Mouse (Mus musculus) left cerebral cortex, adult 2 months (tissue): Measurements from ENCODE around the gene Tnfrsf1a. TPM values are rescaled to one million over a fixed set of nuclear protein-coding genes. Genes with fewer than 3 reads are reported as not detected.
A peak's percentile ranks its signal among the peaks of the same experiment; 100 is the strongest.

Experiments
- DNase-seq, 2 experiments: peaks; one replicate each; pipeline ENCODE4 v3.0.0; 2021 to 2022; ENCODE audit warnings: low spot score in 2 of 2, mixed read lengths in 1 of 2; ENCODE audit errors: extremely low spot score in 1 of 2
- H3K27ac ChIP-seq: fragments of 200-600 bp; 2 replicates; pipeline ENCODE4 v1.8.1; 2022
- H3K4me3 ChIP-seq: fragments of 200-600 bp; 2 replicates; pipeline ENCODE4 v1.8.1; 2022
- CTCF ChIP-seq: fragments of 200-600 bp; IDR thresholded peaks from 2 replicates; pipeline ENCODE4 v1.8.1; 2022; ENCODE audit warnings: antibody characterized with exemption, mild to moderate bottlenecking, moderate library complexity
- intact Hi-C: fragments of 180-260 bp; cut with DNase I; formaldehyde crosslinking; loops from one replicate; pipeline ENCODE4 v1.15.1; 2025
- total RNA-seq, 2 experiments: library from RNA; stranded (reverse); gene quantifications; 2 replicates each; pipeline ENCODE4 v1.2.3; 2021

Tnfrsf1a gene
- total RNA-seq, 2 experiments from 2014 or later: 10.8 to 11.1 TPM

- DNase-seq: no peak
- no peak for TF ChIP-seq CTCF
- no peak overlapping the region for H3K4me3 ChIP-seq
- no peak overlapping the region for H3K27ac ChIP-seq
- intact Hi-C loops: no loop called here
These were observed 29.5 kb downstream of the Tnfrsf1a start for GRCm38 (mm10) chr6:125378621-125379020.

DNA sequence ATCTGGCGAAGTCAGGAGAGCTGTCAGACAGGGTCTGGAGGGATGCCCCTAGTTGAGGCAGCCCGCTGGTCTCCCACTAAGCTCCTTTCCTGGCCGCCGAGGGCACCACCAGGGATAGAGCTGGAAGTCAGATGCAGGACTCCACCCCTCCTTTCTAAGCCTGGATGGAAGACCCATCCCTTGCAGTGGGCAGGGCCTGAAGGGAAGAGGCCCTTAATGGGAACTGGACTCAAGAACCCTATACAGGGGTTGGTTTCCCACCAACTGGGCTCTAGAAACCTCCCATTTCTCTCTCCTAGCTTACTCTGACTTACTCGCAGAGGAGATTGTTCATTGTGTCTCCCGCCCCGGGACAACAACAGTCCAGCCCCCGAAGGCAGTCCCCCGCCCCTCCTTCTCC, 30.6 kb downstream of the Tnfrsf1a start:
- intact Hi-C loops: no loop called here
- TF ChIP-seq CTCF: no peak
- no peak for DNase-seq
- Histone ChIP-seq H3K27ac (no peak overlapping the region), H3K4me3 (no peak overlapping the region)

GRCm38 (mm10) chr6:125380372-125381360, 31.5 kb downstream of the Tnfrsf1a start, which contains the start of gene Plekhg6:
TSS of gene Plekhg6 (minus strand) at chr6:125380793.
- no peak for TF ChIP-seq CTCF
- intact Hi-C loops: no loop called here
- no peak for DNase-seq
- H3K27ac ChIP-seq: no peak within 1 kb of the TSS
- H3K4me3 ChIP-seq: no peak within 1 kb of the TSS

GRCm38 (mm10) chr6:125382024-125382423, 32.9 kb downstream of the Tnfrsf1a start:
- intact Hi-C loops: no loop called here

DNA sequence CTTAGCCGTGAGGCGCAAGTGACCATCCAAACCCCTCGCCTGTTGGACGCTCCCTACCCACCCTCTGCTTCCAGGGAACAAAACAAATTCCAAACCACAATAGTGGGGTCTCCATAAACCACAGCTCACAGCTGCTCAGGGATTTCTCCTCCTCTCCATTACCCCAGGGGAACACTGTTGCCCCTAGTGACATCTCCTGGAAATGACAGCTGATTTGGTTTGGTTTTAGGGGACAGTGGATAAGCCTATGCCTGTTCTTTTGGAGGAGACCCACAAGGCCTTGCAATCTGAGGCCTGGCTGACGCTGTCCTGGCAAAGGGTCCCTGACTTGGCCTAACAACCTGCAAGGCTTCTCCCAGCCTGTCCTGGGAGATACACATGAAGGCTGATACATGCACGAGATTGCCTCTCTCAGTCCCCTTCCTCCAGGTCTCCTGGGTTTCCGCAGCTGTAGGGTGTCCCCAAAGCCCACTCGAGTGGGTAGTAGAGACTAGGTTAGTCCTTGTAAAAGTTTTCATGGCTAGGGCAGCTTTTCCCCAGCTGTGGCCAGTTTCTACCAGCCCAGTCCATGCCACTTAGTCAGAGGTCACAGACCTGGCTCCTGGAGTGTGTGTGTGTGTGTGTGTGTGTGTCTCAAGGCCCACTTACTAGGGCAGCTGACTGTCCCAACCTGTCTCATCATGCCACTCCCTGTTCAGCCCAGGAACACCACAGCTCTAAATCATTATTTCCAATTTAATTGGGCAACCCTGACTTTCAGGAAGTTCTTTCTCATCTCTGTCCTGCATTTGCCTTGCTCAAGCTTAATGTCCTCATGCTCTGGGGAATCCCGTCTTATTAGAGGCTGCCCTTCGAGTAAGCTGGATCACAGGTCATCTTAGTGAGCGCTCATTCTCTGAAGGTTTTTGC, 36.2 kb downstream of the Tnfrsf1a start:
- no peak overlapping the region for H3K27ac ChIP-seq
- TF ChIP-seq CTCF: peak; percentile 66
- intact Hi-C loops: no loop called here
- H3K4me3 ChIP-seq: no peak overlapping the region
- no peak for DNase-seq

More at GRCm38 (mm10) chr6:125382024-125382423, 32.9 kb downstream of the Tnfrsf1a start:
- TF ChIP-seq CTCF: no peak
- H3K27ac ChIP-seq: no peak overlapping the region
- DNase-seq: no peak
- H3K4me3 ChIP-seq: no peak overlapping the region

DNA sequence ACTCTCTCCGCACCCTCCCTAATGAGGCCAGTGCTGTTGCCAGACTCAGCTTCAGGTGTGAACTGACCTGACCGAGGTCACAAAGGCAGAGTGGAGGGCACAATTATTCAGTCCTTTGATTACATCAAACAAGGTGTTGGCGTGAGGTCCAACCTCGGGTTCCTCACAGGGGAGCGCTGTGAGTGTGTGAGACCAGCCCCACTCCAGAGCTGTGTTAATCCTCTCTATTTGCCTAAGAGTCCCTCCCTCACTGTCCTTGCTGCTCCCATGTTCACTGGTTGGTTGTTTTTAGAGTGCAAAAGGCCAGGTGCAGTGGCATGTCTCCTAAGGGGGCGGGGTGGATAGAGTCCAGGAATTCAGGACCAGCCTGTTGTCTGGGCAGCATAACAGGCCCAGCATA, 36.9 kb downstream of the Tnfrsf1a start:
- no peak for DNase-seq
- TF ChIP-seq CTCF: no peak
- intact Hi-C loops: no loop called here

DNA sequence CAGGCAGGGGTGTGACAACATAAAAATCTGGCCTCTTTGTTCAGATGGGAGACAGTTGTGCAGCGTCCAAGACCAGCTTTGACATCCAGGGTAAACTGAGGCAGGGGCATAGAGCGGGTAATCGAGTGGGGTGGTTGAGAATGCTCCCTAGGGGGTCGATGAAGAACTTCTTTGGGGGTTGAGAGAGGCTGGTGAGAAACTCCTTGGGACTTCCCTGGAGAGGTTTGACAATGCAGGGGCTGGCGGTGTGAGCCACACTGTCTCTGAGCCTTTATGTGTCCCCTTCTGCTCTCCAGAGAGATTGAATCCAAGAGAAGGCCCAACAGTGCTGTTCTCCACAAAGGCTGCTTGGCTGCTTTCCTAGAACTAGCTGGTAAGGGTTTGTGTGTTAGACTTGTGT, 40.7 kb downstream of the Tnfrsf1a start:
- TF ChIP-seq CTCF: no peak
- DNase-seq: no peak
- intact Hi-C loops: no loop called here
- H3K4me3 ChIP-seq: no peak overlapping the region
- H3K27ac ChIP-seq: no peak overlapping the region

More for the DNA sequence above, 36.9 kb downstream of the Tnfrsf1a start:
- Histone ChIP-seq H3K27ac (no peak overlapping the region), H3K4me3 (no peak overlapping the region)

- intact Hi-C loops: no loop called here
- Histone ChIP-seq H3K27ac (no peak overlapping the region), H3K4me3 (no peak overlapping the region)
- no peak for DNase-seq
- no peak for TF ChIP-seq CTCF
These were observed 56.6 kb downstream of the Tnfrsf1a start for GRCm38 (mm10) chr6:125405461-125406382.

- Histone ChIP-seq H3K27ac (no peak overlapping the region), H3K4me3 (no peak overlapping the region)
- no peak for DNase-seq
- no peak for TF ChIP-seq CTCF
- intact Hi-C loops: no loop called here
These were observed 58.1 kb downstream of the Tnfrsf1a start for GRCm38 (mm10) chr6:125407224-125407623.

GRCm38 (mm10) chr6:125407657-125408056, 58.5 kb downstream of the Tnfrsf1a start:
- Histone ChIP-seq H3K27ac (no peak overlapping the region), H3K4me3 (no peak overlapping the region)
- no peak for DNase-seq
- TF ChIP-seq CTCF: no peak
- intact Hi-C loops: no loop called here

DNA sequence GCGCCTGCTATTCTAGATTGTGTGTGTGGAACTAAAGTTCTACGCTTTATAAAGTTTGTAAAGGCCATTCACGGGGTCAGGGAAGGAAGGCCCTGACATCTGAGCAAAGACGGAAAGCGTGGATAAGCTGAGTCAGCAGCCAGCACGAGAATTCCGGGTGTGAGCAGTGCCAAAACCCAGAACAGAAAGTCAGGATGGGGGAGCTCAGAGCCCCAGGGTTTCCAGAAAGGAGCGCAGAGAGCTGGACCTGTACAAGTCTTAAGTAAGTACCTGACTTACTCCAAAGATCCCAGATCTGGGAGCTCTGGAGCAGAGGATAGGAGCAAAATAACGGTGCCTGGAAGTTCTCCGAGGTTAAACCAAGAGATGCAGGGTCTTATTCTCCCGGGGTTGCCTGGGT, 61.4 kb downstream of the Tnfrsf1a start:
- TF ChIP-seq CTCF: no peak
- intact Hi-C loops: no loop called here
- no peak for DNase-seq
- H3K4me3 ChIP-seq: no peak overlapping the region
- no peak overlapping the region for H3K27ac ChIP-seq
